Mouse (Mus musculus) brown adipose tissue, adult 24 weeks (tissue): ENCODE measurements around the gene Nme9. TPM values are rescaled to one million over a fixed set of nuclear protein-coding genes. Genes with fewer than 3 reads are reported as not detected.

ENCODE experiments used
- H3K27ac ChIP-seq: fragments of 200-500 bp; replicated peaks from 2 replicates; pipeline ENCODE4 v1.5.1; 2012; ENCODE audit warnings: low read depth, mild to moderate bottlenecking, low read length
- H3K4me1 ChIP-seq: fragments of 200-500 bp; 2 replicates; pipeline ENCODE4 v1.6.1; 2012; ENCODE audit warnings: low read length, mixed read lengths; ENCODE audit not compliant: control insufficient read depth, insufficient read depth, insufficient read length
- H3K4me3 ChIP-seq: fragments of 200-500 bp; 2 replicates; pipeline ENCODE4 v1.5.1; 2012; ENCODE audit warnings: low read depth, mild to moderate bottlenecking, low read length, moderate library complexity; ENCODE audit not compliant: insufficient read depth
- polyA plus RNA-seq: library from polyadenylated mRNA; stranded (reverse); fragments of >200 nt; gene quantifications from 2 replicates; pipeline ENCODE4 v1.2.4, GENCODE M21; 2012; ENCODE audit not compliant: missing spikeins, insufficient read depth, insufficient read length

The Nme9 gene
- polyA plus RNA-seq, 1 experiment = not detected

- Histone ChIP-seq H3K4me3 (no peak overlapping the region), H3K27ac (no peak overlapping the region), H3K4me1 (no peaks in the 10 kb centered on the region)
Measured at GRCm38 (mm10) chr9:99487126-99487695, 35.9 kb downstream of the Nme9 start.

- Histone ChIP-seq H3K27ac (no peak overlapping the region), H3K4me1 (no peaks in the 10 kb centered on the region), H3K4me3 (no peak overlapping the region)
Measured at GRCm38 (mm10) chr9:99487841-99488240, 36.6 kb downstream of the Nme9 start.

- Histone ChIP-seq H3K27ac (no peak overlapping the region), H3K4me3 (no peak overlapping the region), H3K4me1 (no peaks in the 10 kb centered on the region)
Measured at GRCm38 (mm10) chr9:99491050-99491449, 39.8 kb downstream of the Nme9 start.

- Histone ChIP-seq H3K4me1 (no peaks in the 10 kb centered on the region), H3K27ac (no peak overlapping the region), H3K4me3 (no peak overlapping the region)
Measured at GRCm38 (mm10) chr9:99492634-99493200, 41.4 kb downstream of the Nme9 start.

DNA sequence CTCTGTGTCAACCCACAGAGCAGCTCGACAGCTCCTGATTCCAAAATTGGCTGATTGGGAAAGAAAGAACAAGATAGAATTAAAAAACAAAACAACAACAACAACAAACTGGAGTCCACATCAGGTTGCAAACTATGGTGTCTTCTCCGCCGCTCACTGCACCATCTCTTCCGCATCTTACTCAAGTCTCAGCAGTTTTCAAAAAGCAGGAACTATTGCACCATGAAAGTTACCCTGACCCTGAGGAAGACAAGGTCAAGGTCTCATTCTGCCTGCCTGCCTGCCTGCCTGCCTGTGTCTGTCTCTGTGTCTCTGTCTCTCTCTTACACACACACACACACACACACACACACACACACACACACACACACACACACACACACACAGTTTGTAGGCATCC, 48.1 kb downstream of the Nme9 start:
- Histone ChIP-seq H3K27ac (no peak overlapping the region), H3K4me3 (no peak overlapping the region), H3K4me1 (no peaks in the 10 kb centered on the region)

DNA sequence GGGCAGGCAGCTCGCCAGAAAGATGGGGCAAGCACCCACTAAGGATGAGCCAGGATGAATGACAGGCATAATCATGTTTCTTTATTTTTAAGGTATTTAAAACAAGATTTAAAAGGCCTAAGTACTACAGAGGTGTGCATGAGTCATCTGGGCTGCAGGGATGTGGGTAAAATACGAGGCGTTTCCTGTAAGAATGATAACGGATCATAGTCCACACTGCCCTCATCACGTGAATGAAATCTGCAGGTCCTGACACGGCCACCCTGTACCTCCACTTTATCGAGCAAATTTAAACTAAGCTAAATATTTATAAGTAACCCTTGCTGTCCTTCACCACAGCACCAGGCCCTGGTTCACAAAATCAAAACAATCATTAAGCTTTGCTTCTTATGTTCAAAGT, 54.6 kb downstream of the Nme9 start:
- Histone ChIP-seq H3K4me3 (no peak overlapping the region), H3K4me1 (no peaks in the 10 kb centered on the region), H3K27ac (no peak overlapping the region)

Other genes with a start within 250 kb of the Nme9 start
- gene Faiml, start 214.2 kb upstream of the Nme9 start, polyA plus RNA-seq = not detected in 2 replicates
- gene Cep70, start 208.1 kb upstream of the Nme9 start, polyA plus RNA-seq = 8.8 and 12.9 TPM in 2 replicates
- gene Esyt3, start 92.9 kb upstream of the Nme9 start, polyA plus RNA-seq = 0.83 TPM in 1 of 2 replicates, not detected in the other
- 4.6 and 8.6 TPM in 2 replicates for gene Mras, start 14.1 kb upstream of the Nme9 start, polyA plus RNA-seq
- gene Armc8, start 117.4 kb downstream of the Nme9 start, polyA plus RNA-seq = 11.4 and 11.8 TPM in 2 replicates
- gene Dbr1, start 124.3 kb downstream of the Nme9 start, polyA plus RNA-seq = 6.0 and 6.6 TPM in 2 replicates
- not detected in 2 replicates for gene A4gnt, start 161.0 kb downstream of the Nme9 start, polyA plus RNA-seq
- 0.36 and 3.3 TPM in 2 replicates for gene Dzip1l, start 178.0 kb downstream of the Nme9 start, polyA plus RNA-seq